11 mouse cellular contexts compared by ENCODE assay signal in genomic region chr3:115064901-115065300, GRCm38 (mm10).
"Had no signal": no experiment of that assay in that cellular context is flagged by ENCODE, and none has a peak within 500 bp of the region (broad histone marks: within the 10 kb centered on the region; RNA-seq: fewer than 3 reads in every experiment).

No protein-coding gene starts in this region.

- H3K9ac ChIP-seq: kidney, embryonic 15.5 days; limb, embryonic 13.5 days; liver, embryonic 14.5 days; midbrain, embryonic 13.5 days had no signal

- H3K36me3 ChIP-seq: kidney, embryonic 15.5 days; limb, embryonic 13.5 days; midbrain, embryonic 13.5 days had no signal

- H3K27me3 ChIP-seq: kidney, embryonic 15.5 days; limb, embryonic 13.5 days; midbrain, embryonic 13.5 days had no signal

- H3K9me3 ChIP-seq: kidney, embryonic 15.5 days; limb, embryonic 13.5 days; midbrain, embryonic 13.5 days had no signal

- H3K4me1 ChIP-seq: kidney, embryonic 15.5 days; limb, embryonic 13.5 days; midbrain, embryonic 13.5 days had no signal

- DNase-seq: kidney, postnatal 14 days; layer of hippocampus, adult 9-11 months; layer of hippocampus, postnatal 36 days; lung, adult 18-20 months; right cerebral cortex, adult 18-20 months; right cerebral cortex, postnatal 25 days; thymus, postnatal 36 days had no signal

- H3K27ac ChIP-seq: kidney, embryonic 15.5 days; limb, embryonic 13.5 days; liver, embryonic 14.5 days; midbrain, embryonic 13.5 days had no signal

- ATAC-seq: midbrain, embryonic 13.5 days had no signal

- H3K4me2 ChIP-seq: kidney, embryonic 15.5 days; limb, embryonic 13.5 days; midbrain, embryonic 13.5 days had no signal

- H3K4me3 ChIP-seq: kidney, embryonic 15.5 days; limb, embryonic 13.5 days; midbrain, embryonic 13.5 days had no signal
